Comparison of ENCODE assay signal across 15 mouse cellular contexts in the genomic region with DNA sequence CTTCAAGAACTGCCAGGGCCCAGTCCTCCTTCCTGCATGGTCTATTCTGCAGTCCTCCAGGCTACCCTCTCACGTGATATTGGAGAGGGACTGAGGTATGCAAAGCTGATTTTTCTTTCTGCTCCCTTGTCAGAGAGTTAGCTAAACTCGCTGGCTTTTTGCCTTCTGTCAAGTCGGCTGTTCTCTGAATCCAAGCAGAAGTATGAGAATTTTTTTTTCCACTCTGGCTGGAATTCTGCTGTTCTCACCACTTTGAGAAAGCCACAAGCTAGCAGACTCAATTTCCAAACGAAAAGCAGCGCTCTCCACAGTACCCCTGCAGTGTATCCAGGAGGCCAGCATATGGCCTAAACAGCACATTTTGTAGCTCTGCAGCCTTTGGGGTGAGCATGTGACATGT. TPM values are rescaled to one million over a fixed set of nuclear protein-coding genes. Genes with fewer than 3 reads are reported as not detected.
DNase-seq lines count a peak whose midpoint lies in the region; ATAC-seq and TF ChIP-seq lines count a peak whose summit lies in the region.
"Had no signal": no experiment of that assay in that cellular context is flagged by ENCODE, and none has a peak within 500 bp of the region (broad histone marks: within the 10 kb centered on the region; RNA-seq: fewer than 3 reads in every experiment).

No protein-coding gene starts in this region.

- H3K9ac ChIP-seq in lung, embryonic 14.5 days = no peak overlapping the region
- no peak overlapping the region for H3K9ac ChIP-seq in embryonic facial prominence, embryonic 14.5 days (ENCODE audit: low read depth, low read length)
- H3K9ac ChIP-seq in stomach, embryonic 15.5 days = no peak overlapping the region
- H3K9ac ChIP-seq: liver, embryonic 15.5 days had no signal

- H3K9me3 ChIP-seq in lung, embryonic 14.5 days (ENCODE audit: low read depth, low read length) = no peaks in the 10 kb centered on the region
- no peaks in the 10 kb centered on the region for H3K9me3 ChIP-seq in embryonic facial prominence, embryonic 14.5 days (ENCODE audit: control insufficient read depth, low read length)
- H3K9me3 ChIP-seq in stomach, embryonic 15.5 days = no peaks in the 10 kb centered on the region
- H3K9me3 ChIP-seq: liver, embryonic 15.5 days; megakaryocyte, embryonic 14.5 days had no signal

- no peaks in the 10 kb centered on the region for H3K36me3 ChIP-seq in lung, embryonic 14.5 days (ENCODE audit: insufficient read depth)
- H3K36me3 ChIP-seq in embryonic facial prominence, embryonic 14.5 days (ENCODE audit: control insufficient read depth, insufficient read depth, low read length) = no peaks in the 10 kb centered on the region
- H3K36me3 ChIP-seq in stomach, embryonic 15.5 days = no peaks in the 10 kb centered on the region
- H3K36me3 ChIP-seq: liver, embryonic 15.5 days had no signal

- H3K4me1 ChIP-seq in lung, embryonic 14.5 days (ENCODE audit: insufficient read depth) = no peaks in the 10 kb centered on the region
- H3K4me1 ChIP-seq in embryonic facial prominence, embryonic 14.5 days (ENCODE audit: control insufficient read depth, insufficient read depth, low read length) = no peaks in the 10 kb centered on the region; the same call in 1 of the 2 replicates
- no peaks in the 10 kb centered on the region for H3K4me1 ChIP-seq in stomach, embryonic 15.5 days

- no peak for DNase-seq in frontal cortex, postnatal 14 days (ENCODE audit: low spot score in 2 of 2)
- DNase-seq in lung, embryonic 14.5 days = peak; percentile 37
- DNase-seq in lung, postnatal 36 days = no peak
- peak; percentile 92 for DNase-seq in embryonic facial prominence, embryonic 14.5 days (ENCODE audit: low spot score)
- DNase-seq in urinary bladder, postnatal 36 days (ENCODE audit: low spot score in 2 of 2) = no peak
- DNase-seq: cerebellum, adult 9-11 months; kidney, postnatal 10 days; thymus, adult 2 months had no signal

- no peak overlapping the region for H3K27ac ChIP-seq in lung, embryonic 14.5 days (ENCODE audit: low read depth)
- H3K27ac ChIP-seq in embryonic facial prominence, embryonic 14.5 days (replicated peaks; ENCODE audit: low read depth, low read length) = peak overlapping the region; percentile 66
- peak overlapping the region; percentile 61; the same call in 1 of the 2 replicates for H3K27ac ChIP-seq in stomach, embryonic 15.5 days
- H3K27ac ChIP-seq: liver, embryonic 15.5 days had no signal

- TF ChIP-seq CTCF in lung, embryonic 14.5 days (IDR thresholded peaks at IDR 0.05; ENCODE audit: low read depth) = no peak

- WGBS in lung, embryonic 14.5 days = 49% methylated on average over 5 of the region's 5 CpGs
- 27% methylated on average over 5 of the region's 5 CpGs for WGBS in embryonic facial prominence, embryonic 14.5 days
- 38% methylated on average over 5 of the region's 5 CpGs for WGBS in stomach, embryonic 15.5 days

- no peak overlapping the region for H3K4me2 ChIP-seq in lung, embryonic 14.5 days
- no peak overlapping the region for H3K4me2 ChIP-seq in embryonic facial prominence, embryonic 14.5 days (ENCODE audit: low read depth, low read length)
- H3K4me2 ChIP-seq in stomach, embryonic 15.5 days = no peak overlapping the region
- H3K4me2 ChIP-seq: liver, embryonic 15.5 days had no signal

- H3K27me3 ChIP-seq in lung, embryonic 14.5 days (ENCODE audit: insufficient read depth, low read length) = no peaks in the 10 kb centered on the region
- no peaks in the 10 kb centered on the region for H3K27me3 ChIP-seq in embryonic facial prominence, embryonic 14.5 days (replicated peaks; ENCODE audit: control insufficient read depth, insufficient read depth, low read length)
- H3K27me3 ChIP-seq in stomach, embryonic 15.5 days (replicated peaks) = no peaks in the 10 kb centered on the region
- H3K27me3 ChIP-seq: liver, embryonic 15.5 days had no signal

- peak; percentile 52 for ATAC-seq in frontal cortex, adult (ENCODE audit: low TSS enrichment)
- no peak for ATAC-seq in lung, embryonic 14.5 days (ENCODE audit: insufficient read depth)
- peak; percentile 72 for ATAC-seq in embryonic facial prominence, embryonic 14.5 days (ENCODE audit: low read depth)
- ATAC-seq in stomach, embryonic 15.5 days (ENCODE audit: insufficient read depth, low FRiP score, low read depth) = no peak
- ATAC-seq in CD4-positive, CD25-positive, alpha-beta regulatory T cell, adult 4 months = no peak

- H3K4me3 ChIP-seq in lung, embryonic 14.5 days (ENCODE audit: low read depth, low read length) = no peak overlapping the region
- no peak overlapping the region for H3K4me3 ChIP-seq in embryonic facial prominence, embryonic 14.5 days (ENCODE audit: low read depth, low read length)
- no peak overlapping the region for H3K4me3 ChIP-seq in stomach, embryonic 15.5 days (replicated peaks)
- H3K4me3 ChIP-seq: liver, embryonic 15.5 days; megakaryocyte, embryonic 14.5 days; myocyte had no signal

RNA-seq across cellular contexts. Expression of a gene that starts 30.0 kb away (rescaled TPM):
- 3.9 and 4.8 TPM in 2 replicates for polyA plus RNA-seq in lung, embryonic 14.5 days (2014; fragmentation: Nextera tagmentation; extraction: Ambion mirVana)
- polyA plus RNA-seq in embryonic facial prominence, embryonic 14.5 days (2014; fragmentation: Nextera tagmentation; extraction: Ambion mirVana) = 4.3 and 4.7 TPM in 2 replicates
- polyA plus RNA-seq in stomach, embryonic 15.5 days (2015; fragmentation: Nextera tagmentation; extraction: Ambion mirVana) = 2.6 and 2.9 TPM in 2 replicates
- 10 to 100 TPM; 18.7 to 33.8 TPM for polyA plus RNA-seq in CD4-positive, CD25-positive, alpha-beta regulatory T cell, adult 4 months (2017; shearing (Covaris generic))
- polyA plus RNA-seq: C2C12, myocyte had no signal

Comparison
In these comparisons a context has a peak if more than half of its experiments do, and no peak if none do; other contexts are left out.
1. DNase-seq: peak in lung, embryonic 14.5 days (single experiment) and embryonic facial prominence, embryonic 14.5 days (single experiment); none in frontal cortex, postnatal 14 days (0 of 2), lung, postnatal 36 days (single experiment) and urinary bladder, postnatal 36 days (0 of 2).
2. ATAC-seq: peak in frontal cortex, adult (single experiment) and embryonic facial prominence, embryonic 14.5 days (single experiment); none in lung, embryonic 14.5 days (single experiment), stomach, embryonic 15.5 days (single experiment) and CD4-positive, CD25-positive, alpha-beta regulatory T cell, adult 4 months (single experiment).